Mouse (Mus musculus) CH12.LX (cell line): ENCODE data around the gene Acsbg1. TPM values are rescaled to one million over a fixed set of nuclear protein-coding genes. Genes with fewer than 3 reads are reported as not detected.

Experiments used
- DNase-seq: peaks from one replicate; pipeline ENCODE4 v3.0.0-alpha.2; 2013; ENCODE audit errors: extremely low read depth
- H3K27ac ChIP-seq: 2 replicates; pipeline ENCODE4 v1.5.1; 2012; ENCODE audit warnings: low read depth, mild to moderate bottlenecking, control low read depth, moderate library complexity; ENCODE audit not compliant: insufficient read depth
- H3K27me3 ChIP-seq: replicated peaks from 2 replicates; pipeline ENCODE3; 2012; ENCODE audit warnings: inconsistent platforms
- H3K36me3 ChIP-seq, 2 experiments: replicated peaks in 1 of 2; 2 replicates each; pipeline versions ENCODE3 to v1.6.1; 2012; ENCODE audit warnings: inconsistent platforms in 1 of 2, low read length in 1 of 2, mild to moderate bottlenecking in 1 of 2, mixed read lengths in 1 of 2, moderate library complexity in 1 of 2; ENCODE audit not compliant: control insufficient read depth in 1 of 2, insufficient read depth in 1 of 2
- H3K4me1 ChIP-seq, 2 experiments: 2 replicates each; pipeline ENCODE4 v1.6.1; 2012; ENCODE audit warnings: inconsistent platforms in 1 of 2, moderate library complexity in 1 of 2; ENCODE audit not compliant: insufficient read depth in 2 of 2, control insufficient read depth in 1 of 2
- H3K4me2 ChIP-seq: 2 replicates; pipeline ENCODE4 v1.6.1; 2012; ENCODE audit warnings: low read depth, mild to moderate bottlenecking, control low read depth; ENCODE audit not compliant: poor library complexity, insufficient read depth, severe bottlenecking
- H3K4me3 ChIP-seq, 3 experiments: fragments of 150-350 bp in 1 of 3; sonication (generic) in 1 of 3; replicated peaks in 1 of 3; 2 replicates each; pipeline versions ENCODE3 to v1.5.1; 2011 to 2012; ENCODE audit warnings: low read depth in 2 of 3, low read length in 2 of 3, mild to moderate bottlenecking in 2 of 3, moderate library complexity in 2 of 3, control low read depth in 1 of 3, improper control_type of control experiment in 1 of 3, inconsistent platforms in 1 of 3, mixed read lengths in 1 of 3; ENCODE audit not compliant: poor library complexity in 1 of 3
- H3K79me2 ChIP-seq: replicated peaks from 2 replicates; pipeline ENCODE4 v1.6.1; 2012; ENCODE audit warnings: mild to moderate bottlenecking, moderate library complexity; ENCODE audit not compliant: control insufficient read depth, poor library complexity, insufficient read depth, severe bottlenecking; ENCODE audit errors: extremely low read depth
- H3K9ac ChIP-seq: 2 replicates; pipeline ENCODE4 v1.6.1; 2012; ENCODE audit warnings: low read depth, mild to moderate bottlenecking, control low read depth, moderate library complexity; ENCODE audit not compliant: insufficient read depth
- H3K9me3 ChIP-seq: replicated peaks from 2 replicates; pipeline ENCODE3; 2012; ENCODE audit warnings: low read length, inconsistent platforms, mixed read lengths
- CHD1 ChIP-seq: IDR thresholded peaks from 2 replicates; pipeline ENCODE4 v1.6.1; 2012; ENCODE audit warnings: low read depth, low read length, improper control_type of control experiment, inconsistent platforms
- CHD2 ChIP-seq: IDR thresholded peaks from 2 replicates; pipeline ENCODE4 v1.6.1; 2011; ENCODE audit warnings: low read length, improper control_type of control experiment
- CTCF ChIP-seq, 2 experiments: IDR thresholded peaks in 1 of 2; conservative IDR thresholded peaks in 1 of 2; 2 replicates each; pipeline ENCODE4 v1.5.1; 2011 to 2012; ENCODE audit warnings: low read depth in 2 of 2, low read length in 2 of 2, improper control_type of control experiment in 1 of 2, inconsistent platforms in 1 of 2, mild to moderate bottlenecking in 1 of 2, moderate library complexity in 1 of 2
- E2F4 ChIP-seq: IDR thresholded peaks from 2 replicates; pipeline ENCODE4 v1.6.1; 2011; ENCODE audit warnings: low read depth, low read length, improper control_type of control experiment; ENCODE audit not compliant: insufficient replicate concordance
- ELF1 ChIP-seq: IDR thresholded peaks from 2 replicates; pipeline ENCODE4 v1.6.1; 2014; ENCODE audit warnings: low read depth, mild to moderate bottlenecking, inconsistent platforms, low read length, improper control_type of control experiment
- EP300 ChIP-seq: IDR thresholded peaks from 2 replicates; pipeline ENCODE4 v1.6.1; 2011; ENCODE audit warnings: low read length, improper control_type of control experiment
- GABPA ChIP-seq: IDR thresholded peaks from 2 replicates; pipeline ENCODE4 v1.6.1; 2012; ENCODE audit warnings: low read depth, low read length, improper control_type of control experiment, inconsistent platforms; ENCODE audit not compliant: insufficient replicate concordance
- IRF4 ChIP-seq: IDR thresholded peaks from 2 replicates; pipeline ENCODE4 v1.6.1; 2014; ENCODE audit warnings: low read depth, mild to moderate bottlenecking, inconsistent platforms, low read length, improper control_type of control experiment
- JUND ChIP-seq: conservative IDR thresholded peaks from 2 replicates; pipeline ENCODE4 v1.6.1; 2011; ENCODE audit warnings: low read depth, low read length, improper control_type of control experiment
- KAT2A ChIP-seq: IDR thresholded peaks from 2 replicates; pipeline ENCODE4 v1.6.1; 2012; ENCODE audit warnings: low read length, improper control_type of control experiment, inconsistent platforms; ENCODE audit not compliant: insufficient replicate concordance
- MAFK ChIP-seq: IDR thresholded peaks from 2 replicates; pipeline ENCODE4 v1.6.1; 2011; ENCODE audit warnings: low read length, improper control_type of control experiment; ENCODE audit not compliant: insufficient replicate concordance
- MAX ChIP-seq: IDR thresholded peaks from 2 replicates; pipeline ENCODE4 v1.6.1; 2011; ENCODE audit warnings: low read length, improper control_type of control experiment
- MAZ ChIP-seq: IDR thresholded peaks from 2 replicates; pipeline ENCODE4 v1.6.1; 2012; ENCODE audit warnings: low read depth, mild to moderate bottlenecking, inconsistent platforms, low read length, improper control_type of control experiment, moderate library complexity
- MEF2A ChIP-seq: IDR thresholded peaks from 2 replicates; pipeline ENCODE4 v1.6.1; 2014; ENCODE audit warnings: low read depth, mild to moderate bottlenecking, inconsistent platforms, low read length, improper control_type of control experiment, borderline replicate concordance
- MXI1 ChIP-seq: IDR thresholded peaks from 2 replicates; pipeline ENCODE4 v1.6.1; 2011; ENCODE audit warnings: mild to moderate bottlenecking, low read depth, low read length, improper control_type of control experiment
- MYC ChIP-seq: IDR thresholded peaks from 2 replicates; pipeline ENCODE4 v1.6.1; 2011; ENCODE audit warnings: low read depth, mild to moderate bottlenecking, improper control_type of control experiment, low read length
- NELFE ChIP-seq: IDR thresholded peaks from 2 replicates; pipeline ENCODE4 v1.6.1; 2011; ENCODE audit warnings: low read depth, low read length, improper control_type of control experiment
- PAX5 ChIP-seq: IDR thresholded peaks from 2 replicates; pipeline ENCODE4 v1.6.1; 2012; ENCODE audit warnings: low read length, inconsistent platforms, mixed read lengths
- POLR2A ChIP-seq: IDR thresholded peaks from 2 replicates; pipeline ENCODE4 v1.6.1; 2011; ENCODE audit warnings: low read depth, mild to moderate bottlenecking, improper control_type of control experiment, low read length
- POLR2AphosphoS2 ChIP-seq: IDR thresholded peaks from 2 replicates; pipeline ENCODE4 v1.6.1; 2011; ENCODE audit warnings: low read depth, low read length, improper control_type of control experiment
- RAD21 ChIP-seq: IDR thresholded peaks from 2 replicates; pipeline ENCODE4 v1.6.1; 2011; ENCODE audit warnings: low read depth, mild to moderate bottlenecking, low read length, improper control_type of control experiment, moderate library complexity
- RCOR1 ChIP-seq: conservative IDR thresholded peaks from 2 replicates; pipeline ENCODE4 v1.6.1; 2012; ENCODE audit warnings: low read depth, mild to moderate bottlenecking, inconsistent platforms, low read length, improper control_type of control experiment
- SIN3A ChIP-seq: IDR thresholded peaks from 2 replicates; pipeline ENCODE4 v1.6.1; 2012; ENCODE audit warnings: low read length, improper control_type of control experiment, inconsistent platforms
- SMC3 ChIP-seq: IDR thresholded peaks from 2 replicates; pipeline ENCODE4 v1.6.1; 2011; ENCODE audit warnings: low read depth, low read length, improper control_type of control experiment
- TBP ChIP-seq: conservative IDR thresholded peaks from 2 replicates; pipeline ENCODE4 v1.6.1; 2011; ENCODE audit warnings: low read depth, low read length, improper control_type of control experiment
- TCF12 ChIP-seq: IDR thresholded peaks from 2 replicates; pipeline ENCODE4 v1.6.1; 2014; ENCODE audit warnings: low read depth, mild to moderate bottlenecking, inconsistent platforms, low read length, improper control_type of control experiment
- UBTF ChIP-seq: IDR thresholded peaks from 2 replicates; pipeline ENCODE4 v1.6.1; 2012; ENCODE audit warnings: low read depth, mild to moderate bottlenecking, inconsistent platforms, low read length, improper control_type of control experiment, moderate library complexity
- USF2 ChIP-seq: conservative IDR thresholded peaks from 2 replicates; pipeline ENCODE4 v1.6.1; 2011; ENCODE audit warnings: low read depth, low read length, improper control_type of control experiment
- ZC3H11A ChIP-seq: IDR thresholded peaks from 2 replicates; pipeline ENCODE4 v1.6.1; 2012; ENCODE audit warnings: low read depth, mild to moderate bottlenecking, inconsistent platforms, low read length, improper control_type of control experiment
- ZKSCAN1 ChIP-seq: IDR thresholded peaks from 2 replicates; pipeline ENCODE4 v1.6.1; 2012; ENCODE audit warnings: low read depth, inconsistent platforms, low read length, improper control_type of control experiment, borderline replicate concordance
- ZMIZ1 ChIP-seq: IDR thresholded peaks from 2 replicates; pipeline ENCODE4 v1.6.1; 2012; ENCODE audit warnings: low read depth, mild to moderate bottlenecking, inconsistent platforms, low read length, improper control_type of control experiment
- ZNF384 ChIP-seq: IDR thresholded peaks from 2 replicates; pipeline ENCODE4 v1.6.1; 2012; ENCODE audit warnings: low read depth, low read length, improper control_type of control experiment, inconsistent platforms
- dilution Hi-C: fragments of 300-500 bp; cut with MboI; formaldehyde crosslinking; loops from 2 replicates; pipeline ENCODE4 v1.14.3; 2020; ENCODE audit warnings: low sequenced_read_pairs; ENCODE audit not compliant: extremely low pct_unique_long_range_greater_than_20kb, extremely low pct_ligation_motif_present
- in situ Hi-C: fragments of 300-500 bp; cut with MboI; formaldehyde crosslinking; loops from 3 replicates; pipeline ENCODE4 v1.14.3; 2019; ENCODE audit warnings: low sequenced_read_pairs, low pct_ligation_motif_present, low pct_unique_long_range_greater_than_20kb, mixed read lengths
- polyA plus RNA-seq: library from polyadenylated mRNA; unstranded; fragments of >175 nt; gene quantifications from 2 replicates; pipeline ENCODE4 v1.2.1, GENCODE M21; 2012; ENCODE audit warnings: low read depth; ENCODE audit not compliant: insufficient read length
- total RNA-seq, 2 experiments: library from RNA; depleted of rRNA; stranded (reverse); fragments of 300-350 nt in 1 of 2; fragments of >200 nt in 1 of 2; gene quantifications; 2 replicates each; pipeline ENCODE4 v1.2.3; 2012 to 2014

The Acsbg1 gene
- total and polyA plus RNA-seq, 3 experiments: 16.8 to 24.0 (median 23.6) TPM

DNA sequence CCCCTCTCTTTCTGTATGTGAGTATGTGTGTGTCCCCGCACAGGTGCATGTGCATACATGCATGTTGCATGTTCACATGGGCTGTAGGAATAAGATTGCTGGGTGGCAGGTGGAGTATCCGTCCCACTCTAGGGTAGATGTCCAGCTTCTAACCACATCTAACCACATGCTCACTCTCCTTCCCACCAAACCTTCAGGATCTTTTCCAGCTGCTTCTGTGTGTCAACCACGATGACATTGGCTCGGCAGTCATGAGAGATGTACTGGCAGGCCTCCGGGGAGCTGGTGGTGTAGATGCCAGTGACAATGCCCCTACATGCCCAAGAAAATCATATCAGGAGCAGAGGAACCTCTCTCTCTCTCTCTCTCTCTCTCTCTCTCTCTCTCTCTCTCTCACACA is 34.4 kb downstream of the Acsbg1 start:
- TF ChIP-seq MAZ (no peak), TCF12 (no peak), CTCF (conservative IDR thresholded peaks at IDR 0.05 in 1 of 2, IDR thresholded peaks at IDR 0.05 in 1 of 2; ENCODE audit: low read depth in 2 of 2, low read length in 2 of 2) (no peak), ELF1 (no peak), UBTF (no peak), MEF2A (no peak), ZMIZ1 (no peak), RAD21 (no peak), CHD2 (no peak)
- Histone ChIP-seq H3K4me3 (no peak overlapping the region), H3K9ac (no peak overlapping the region), H3K27me3 (no peaks in the 10 kb centered on the region), H3K36me3 (peaks cover 56 to 95% of the 10 kb centered on the region in 2 experiments), H3K27ac (no peak overlapping the region), H3K4me1 (no peaks in the 10 kb centered on the region), H3K79me2 (no peaks in the 10 kb centered on the region), H3K4me2 (no peak overlapping the region), H3K9me3 (no peaks in the 10 kb centered on the region)
- dilution Hi-C loops: no loop called here
- in situ Hi-C loops: no loop called here
- no peak for DNase-seq

DNA sequence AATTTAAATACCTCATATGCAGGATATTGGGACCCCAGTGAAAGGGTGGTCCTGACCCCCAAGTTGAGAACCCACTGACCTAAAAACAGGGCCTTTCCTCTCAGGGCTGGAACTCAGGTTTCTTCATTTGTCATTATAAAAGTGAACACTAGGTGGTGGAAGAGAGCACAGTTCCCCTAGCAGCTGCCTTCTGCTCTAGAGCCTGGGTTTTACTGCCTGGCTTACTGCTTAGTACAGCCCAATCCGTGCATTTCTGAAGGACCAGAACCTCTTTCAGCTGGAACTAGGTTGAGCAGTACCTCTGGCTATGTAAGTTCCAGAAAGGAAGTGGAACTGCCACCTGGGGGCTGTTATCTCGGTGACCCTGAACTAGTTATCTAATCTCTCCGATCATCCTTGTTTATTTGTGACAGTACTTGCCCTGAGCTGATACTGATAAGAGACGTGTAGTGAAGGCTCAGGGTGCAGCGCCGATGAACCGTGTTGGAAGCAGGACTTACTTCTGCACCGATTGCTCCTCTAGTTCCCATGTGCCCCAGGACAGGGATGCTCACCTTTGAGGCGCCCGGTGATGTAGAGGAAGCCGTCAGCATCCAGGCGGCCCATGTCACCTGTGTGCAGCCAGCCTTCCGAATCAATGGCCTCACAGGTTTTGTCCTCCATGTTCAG is 47.4 kb downstream of the Acsbg1 start:
- dilution Hi-C loops: no loop called here
- H3K4me2 ChIP-seq: no peak overlapping the region
- DNase-seq: peak; percentile 61
- H3K79me2 ChIP-seq: no peaks in the 10 kb centered on the region
- in situ Hi-C loops: no loop called here
- no peak overlapping the region for H3K4me3 ChIP-seq
- H3K4me1 ChIP-seq: peaks cover 0 to 9% of the 10 kb centered on the region in 2 experiments; a peak in 1 of 4 replicates
- H3K9ac ChIP-seq: no peak overlapping the region
- H3K27me3 ChIP-seq: no peaks in the 10 kb centered on the region
- no peak overlapping the region for H3K27ac ChIP-seq
- H3K9me3 ChIP-seq: no peaks in the 10 kb centered on the region
- peaks cover 58 to 93% of the 10 kb centered on the region in 2 experiments for H3K36me3 ChIP-seq
- TF ChIP-seq ZNF384 (no peak), CHD1 (no peak), RCOR1 (no peak), MAFK (no peak), POLR2A (no peak), USF2 (no peak), ZKSCAN1 (no peak), NELFE (peak; percentile 35; the same call in 1 of the 2 replicates), MEF2A (no peak), TBP (no peak), UBTF (no peak), MYC (no peak), RAD21 (peak; percentile 73), MXI1 (no peak), EP300 (no peak), POLR2AphosphoS2 (no peak), ZMIZ1 (no peak), SIN3A (no peak), JUND (no peak), GABPA (no peak), MAX (no peak), IRF4 (0 out of 2 replicates have a peak, but pooled peaks have one; percentile 36), E2F4 (no peak), CHD2 (no peak), CTCF (conservative IDR thresholded peaks at IDR 0.05 in 1 of 2, IDR thresholded peaks at IDR 0.05 in 1 of 2; ENCODE audit: low read depth in 2 of 2, low read length in 2 of 2) (peak; percentile 66 to 84), SMC3 (peak; percentile 94), TCF12 (no peak), KAT2A (no peak), MAZ (no peak), ZC3H11A (peak; percentile 67), PAX5 (no peak)
